Mouse (Mus musculus): Measurements from ENCODE around the gene Fhit. TPM values are rescaled to one million over a fixed set of nuclear protein-coding genes. Genes with fewer than 3 reads are reported as not detected.
A peak's percentile ranks its signal among the peaks of the same experiment; 100 is the strongest.

Gene Fhit
- total RNA-seq, 2 experiments from 2014 or later: 6.1 to 7.7 TPM

- intact Hi-C loops (cut with DNase I): no loop called here
- DNase-seq (ENCODE audit: low spot score in 2 of 2): peak; percentile 61 to 69
Measured at GRCm38 (mm10) chr14:9606584-9607377, 1555.1 kb downstream of the Fhit start.

- intact Hi-C loops (cut with DNase I): no loop called here
Measured at GRCm38 (mm10) chr14:9600271-9600670, 1561.6 kb downstream of the Fhit start.

DNA sequence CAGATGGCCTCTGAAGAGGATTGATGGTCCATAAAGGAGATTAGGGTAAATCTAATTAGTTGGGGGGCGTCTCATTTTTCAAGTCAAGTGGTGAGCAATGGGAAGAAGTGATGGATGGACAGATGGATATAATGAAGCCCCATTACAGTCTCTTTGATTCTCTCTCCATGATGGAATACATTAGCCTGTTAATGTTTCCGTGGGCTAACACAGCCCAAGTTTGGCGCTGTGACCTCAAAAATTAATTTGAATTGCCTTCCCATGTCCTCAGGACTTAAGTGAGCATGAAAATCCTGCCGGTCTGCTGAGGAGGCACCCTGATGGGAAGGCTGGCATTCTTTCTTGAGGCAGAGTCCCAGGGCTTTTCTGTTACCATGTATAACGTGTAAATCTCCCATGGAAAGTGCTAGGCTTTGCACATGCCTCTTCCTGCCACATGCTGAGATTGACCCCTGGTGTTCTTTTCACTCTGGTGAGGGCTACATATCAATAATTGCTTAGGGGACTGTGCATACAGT is 1564.3 kb downstream of the Fhit start:
- no peak for DNase-seq (ENCODE audit: low spot score in 2 of 2)
- intact Hi-C loops (cut with DNase I): no loop called here

More at GRCm38 (mm10) chr14:9600271-9600670, 1561.6 kb downstream of the Fhit start:
- DNase-seq (ENCODE audit: low spot score in 2 of 2): no peak

DNA sequence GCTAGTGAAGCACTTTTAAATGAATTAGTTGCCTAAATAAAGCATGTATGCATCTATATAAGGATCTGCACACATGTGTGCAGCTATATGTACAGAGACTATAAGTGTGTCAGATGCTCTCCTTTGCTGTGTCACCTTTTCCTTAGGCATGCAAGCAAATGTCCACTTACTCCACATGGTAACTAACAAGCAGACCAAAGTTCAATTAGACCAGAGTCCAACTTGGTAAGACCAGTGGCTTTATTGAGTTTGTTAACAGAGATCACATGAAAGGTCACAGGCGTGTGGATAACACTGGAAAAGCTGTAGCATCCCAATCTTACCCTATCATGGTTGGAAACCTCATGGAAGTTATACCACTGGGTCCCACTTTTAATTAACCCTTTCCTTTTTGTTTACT is 1572.7 kb downstream of the Fhit start:
- intact Hi-C loops (cut with DNase I): no loop called here
- no peak for DNase-seq (ENCODE audit: low spot score in 2 of 2)

GRCm38 (mm10) chr14:9587900-9588299 is 1573.9 kb downstream of the Fhit start:
- DNase-seq (ENCODE audit: low spot score in 2 of 2): no peak
- intact Hi-C loops (cut with DNase I): no loop called here

- peak; percentile 11 to 38 for DNase-seq (ENCODE audit: low spot score in 2 of 2)
- intact Hi-C loops (cut with DNase I): no loop called here
Measured at GRCm38 (mm10) chr14:9583227-9584155, 1578.3 kb downstream of the Fhit start.

DNA sequence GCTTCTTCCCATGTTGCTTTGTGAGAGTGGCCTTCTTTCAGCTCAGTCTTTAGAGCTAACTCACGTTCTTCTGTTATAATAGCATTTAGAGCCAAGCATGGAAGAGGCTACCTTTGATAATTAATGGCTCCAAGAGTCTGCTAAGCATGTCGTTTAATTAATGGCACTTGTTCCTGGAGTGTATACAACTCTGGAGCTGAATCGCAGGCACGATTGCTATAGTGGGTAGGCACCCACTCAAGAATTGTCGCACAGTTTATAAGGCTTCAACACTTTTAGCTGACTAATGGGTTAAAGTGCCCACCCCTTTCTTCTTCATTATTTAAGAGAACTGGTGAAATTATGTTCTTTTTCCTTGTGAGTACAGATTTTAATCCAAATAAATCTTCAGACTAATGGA is 1605.5 kb downstream of the Fhit start:
- intact Hi-C loops (cut with DNase I): no loop called here

DNA sequence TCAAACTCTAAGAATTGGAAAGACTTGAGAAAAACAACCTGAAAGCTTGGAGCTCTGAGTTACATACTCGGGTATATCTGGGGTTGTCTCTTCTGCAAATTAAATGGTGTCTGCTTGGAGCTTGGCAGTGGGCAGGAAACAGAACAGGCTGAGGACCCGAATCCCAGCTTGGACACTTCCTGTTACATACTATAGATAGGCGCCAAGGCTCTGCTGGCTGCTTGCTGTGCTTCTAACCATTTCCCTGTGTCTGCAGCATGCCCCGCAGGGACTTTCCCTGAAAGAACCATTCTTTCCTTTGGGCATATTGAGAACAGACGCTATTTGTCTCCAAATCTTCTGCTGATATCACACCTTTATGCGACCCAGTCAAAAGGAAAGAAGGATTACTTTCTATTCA is 1606.0 kb downstream of the Fhit start:
- intact Hi-C loops (cut with DNase I): no loop called here

More for the DNA sequence above, 1605.5 kb downstream of the Fhit start:
- no peak for DNase-seq (ENCODE audit: low spot score in 2 of 2)

DNA sequence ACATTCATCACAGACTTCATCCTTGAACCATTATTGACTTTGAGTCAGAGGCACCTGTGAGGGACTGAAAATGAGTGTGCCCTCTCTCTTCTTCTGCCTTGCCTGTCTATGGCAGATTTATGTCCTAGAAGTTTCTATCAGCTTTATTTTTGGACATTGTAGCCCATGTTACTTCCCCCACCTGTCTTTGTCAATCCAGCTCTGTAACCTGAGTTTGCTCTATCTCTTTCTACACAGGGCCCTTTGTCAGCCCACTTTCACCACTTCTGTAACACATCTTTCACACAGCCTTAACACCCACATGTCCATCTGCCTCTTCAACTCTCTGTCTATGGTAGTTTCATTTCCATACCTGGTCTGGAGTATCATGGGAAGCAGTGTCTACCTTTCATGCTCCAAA is 1609.7 kb downstream of the Fhit start:
- intact Hi-C loops (cut with DNase I): no loop called here
- DNase-seq (ENCODE audit: low spot score in 2 of 2): no peak

More for the DNA sequence above, 1606.0 kb downstream of the Fhit start:
- DNase-seq (ENCODE audit: low spot score in 2 of 2): peak in 1 of 2 experiments; percentile 9

GRCm38 (mm10) chr14:9547952-9548351 is 1613.9 kb downstream of the Fhit start:
- DNase-seq (ENCODE audit: low spot score in 2 of 2): no peak
- intact Hi-C loops (cut with DNase I): no loop called here

DNA sequence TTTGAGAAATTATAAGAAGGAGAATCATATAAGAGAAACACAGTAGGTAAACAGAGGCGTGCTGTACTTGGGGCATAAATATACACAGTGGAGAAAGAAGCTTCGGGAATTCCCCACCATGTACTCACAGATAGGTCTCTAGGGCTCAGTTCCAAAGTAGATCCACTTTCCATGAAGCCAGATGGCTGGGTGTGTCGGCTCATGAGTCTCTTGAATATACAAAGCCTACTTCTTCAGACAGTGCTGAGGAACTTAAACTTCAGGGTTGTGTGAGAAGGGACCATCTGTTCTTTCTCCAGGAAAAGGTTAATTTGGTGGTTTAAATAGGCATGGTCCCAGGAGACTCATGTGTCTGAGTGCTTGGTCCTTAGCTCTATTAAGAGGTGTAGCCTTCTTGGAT is 1617.5 kb downstream of the Fhit start:
- intact Hi-C loops (cut with DNase I): no loop called here
- DNase-seq (ENCODE audit: low spot score in 2 of 2): peak; percentile 30 to 34

DNA sequence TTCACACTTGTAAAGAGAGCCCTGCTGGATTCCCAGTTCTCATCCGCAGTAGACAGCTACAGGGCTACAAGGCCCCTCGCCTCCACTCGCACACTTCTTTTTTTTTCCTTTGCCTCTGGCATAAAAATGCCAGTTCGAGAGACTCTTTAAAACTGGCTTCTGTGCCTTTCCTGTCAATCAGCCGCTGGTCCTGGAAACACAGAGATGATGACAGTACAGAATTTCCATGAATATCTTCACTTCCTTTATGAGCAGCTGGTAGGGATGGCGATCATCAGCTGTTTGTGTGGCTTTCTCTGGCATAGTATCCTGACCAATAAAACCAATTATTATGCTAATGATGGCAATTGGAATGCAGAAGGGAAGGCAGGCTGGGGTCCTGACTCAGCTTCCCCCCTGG is 1626.3 kb downstream of the Fhit start:
- DNase-seq (ENCODE audit: low spot score in 2 of 2): no peak
- intact Hi-C loops (cut with DNase I): no loop called here

GRCm38 (mm10) chr14:9529247-9529646 is 1632.6 kb downstream of the Fhit start:
- DNase-seq (ENCODE audit: low spot score in 2 of 2): no peak
- intact Hi-C loops (cut with DNase I): no loop called here

GRCm38 (mm10) chr14:9526136-9526535 is 1635.7 kb downstream of the Fhit start:
- intact Hi-C loops (cut with DNase I): no loop called here
- DNase-seq (ENCODE audit: low spot score in 2 of 2): no peak

DNA sequence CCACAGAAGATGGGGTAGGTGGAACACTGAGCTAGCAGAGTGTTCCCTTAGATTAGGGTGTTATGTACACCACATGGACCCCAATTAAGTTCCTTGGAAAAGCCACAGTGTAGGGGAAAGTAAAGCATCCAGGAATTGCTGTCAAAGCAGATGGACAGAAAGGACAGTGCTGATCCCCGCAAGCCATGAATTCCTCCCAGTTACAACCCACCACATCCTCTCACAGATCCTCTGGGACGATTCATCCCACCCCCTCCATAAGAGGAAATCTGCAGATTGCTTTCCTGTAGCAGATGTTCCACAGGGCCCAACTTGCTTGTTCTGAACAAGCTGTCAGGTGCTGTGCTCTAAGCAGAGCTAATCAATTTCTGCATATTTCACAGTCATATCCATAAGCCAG is 1644.2 kb downstream of the Fhit start:
- DNase-seq (ENCODE audit: low spot score in 2 of 2): peak in 1 of 2 experiments; percentile 8
- intact Hi-C loops (cut with DNase I): no loop called here

DNA sequence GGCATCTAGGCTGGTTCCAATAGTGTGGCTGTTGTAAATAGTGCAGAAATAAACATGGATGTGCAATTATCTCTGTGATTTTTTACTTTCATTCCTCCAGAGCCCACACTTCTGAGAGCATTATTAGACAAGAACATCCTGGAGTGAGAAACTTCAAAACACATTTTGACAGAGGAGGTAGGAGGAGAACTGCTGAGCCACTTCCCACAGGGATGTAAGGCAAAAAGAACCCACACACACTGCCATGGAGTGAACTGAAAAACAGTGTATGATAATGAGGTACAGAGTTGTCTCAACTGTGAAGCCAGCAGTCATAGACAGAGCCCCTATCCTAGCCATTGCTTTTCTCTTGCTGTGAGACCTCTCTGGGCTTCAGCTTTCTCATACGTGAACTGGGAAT is 1652.2 kb downstream of the Fhit start:
- DNase-seq (ENCODE audit: low spot score in 2 of 2): peak in 1 of 2 experiments; percentile 26
- intact Hi-C loops (cut with DNase I): no loop called here

Data from left cerebral cortex, postnatal 14 days (tissue).